Mouse (Mus musculus) forebrain, embryonic 12.5 days (tissue): ENCODE data around the gene Selenoh. TPM values are rescaled to one million over a fixed set of nuclear protein-coding genes. Genes with fewer than 3 reads are reported as not detected.
A peak's percentile ranks its signal among the peaks of the same experiment; 100 is the strongest.

ENCODE experiments used
- ATAC-seq: fragments of 200-750 bp; cut with Nextera tagmentation; 2 replicates; pipeline ENCODE4 v1.8.0; 2017; ENCODE audit warnings: moderate TSS enrichment; ENCODE audit not compliant: low FRiP score
- H3K27ac ChIP-seq: fragments of 300-500 bp; sonication (generic); 2 replicates; pipeline ENCODE4 v1.5.1; 2016; ENCODE audit warnings: mild to moderate bottlenecking
- H3K27me3 ChIP-seq: fragments of 300-500 bp; sonication (generic); 2 replicates; pipeline ENCODE4 v1.6.1; 2016; ENCODE audit warnings: mild to moderate bottlenecking
- H3K36me3 ChIP-seq: fragments of 300-500 bp; sonication (generic); replicated peaks from 2 replicates; pipeline ENCODE4 v1.6.1; 2016; ENCODE audit warnings: mild to moderate bottlenecking
- H3K4me1 ChIP-seq: fragments of 300-500 bp; sonication (generic); 2 replicates; pipeline ENCODE4 v1.6.1; 2016
- H3K4me2 ChIP-seq: fragments of 300-500 bp; sonication (generic); 2 replicates; pipeline ENCODE4 v1.6.1; 2016; ENCODE audit warnings: mild to moderate bottlenecking, moderate library complexity
- H3K4me3 ChIP-seq: fragments of 300-500 bp; sonication (generic); replicated peaks from 2 replicates; pipeline ENCODE4 v1.5.1; 2016; ENCODE audit warnings: mild to moderate bottlenecking
- H3K9ac ChIP-seq: fragments of 300-500 bp; sonication (generic); 2 replicates; pipeline ENCODE4 v1.6.1; 2016; ENCODE audit warnings: mild to moderate bottlenecking
- H3K9me3 ChIP-seq: fragments of 300-500 bp; sonication (generic); 2 replicates; pipeline ENCODE4 v1.6.1; 2016
- WGBS: fragments of 180-500 bp; shearing (Covaris S2); methylation state at CpG from one replicate; pipeline ENCODE4 v1.1.7; 2016; 5-methylcytosine and 5-hydroxymethylcytosine counted together
- polyA plus RNA-seq: library from polyadenylated mRNA; unstranded; fragments of >200 nt; fragmentation: Nextera tagmentation; extraction: Ambion mirVana; gene quantifications from 2 replicates; pipeline ENCODE4 v1.2.1, GENCODE M21; 2016

Gene Selenoh
- 448 and 458 TPM in 2 replicates for polyA plus RNA-seq

GRCm38 (mm10) chr2:84670569-84670933 lies at the start of gene Selenoh:
Selenoh (minus strand) TSS chr2:84670770.
- H3K36me3 ChIP-seq: peaks cover 42% of the 10 kb centered on the region
- WGBS: under 1% methylated on average over 20 of the region's 20 CpGs
- H3K9me3 ChIP-seq: no peaks in the 10 kb centered on the region
- peak within 1 kb of the TSS; percentile 86 for H3K4me3 ChIP-seq
- peak within 1 kb of the TSS; percentile 95 for H3K9ac ChIP-seq
- peaks cover 12% of the 10 kb centered on the region for H3K4me1 ChIP-seq
- H3K4me2 ChIP-seq: peak within 1 kb of the TSS; percentile 66
- H3K27me3 ChIP-seq: no peaks in the 10 kb centered on the region
- ATAC-seq: peak; percentile 98
- peak within 1 kb of the TSS; percentile 97 for H3K27ac ChIP-seq

DNA sequence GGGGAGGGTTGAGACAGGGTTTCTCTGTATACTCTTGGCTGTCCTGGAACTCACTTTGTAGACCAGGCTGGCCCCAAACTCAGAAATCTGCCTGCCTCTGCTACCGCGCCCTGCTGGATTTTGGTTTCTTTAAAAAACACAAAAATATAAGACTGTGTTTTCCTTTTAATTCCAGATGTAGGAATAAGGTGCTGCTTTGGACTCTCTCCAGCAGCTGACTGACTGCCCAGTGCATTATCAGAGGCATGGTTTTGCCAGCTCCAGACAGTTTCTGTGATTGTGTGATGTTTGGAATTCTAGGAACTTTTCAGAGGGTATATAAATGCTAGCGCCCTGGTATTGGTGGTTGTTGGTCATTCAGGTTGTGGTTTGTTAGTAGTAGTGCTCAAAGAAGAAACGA lies 46.8 kb upstream of the Selenoh start:
- Histone ChIP-seq H3K4me1 (peaks cover 20% of the 10 kb centered on the region), H3K36me3 (peaks cover 9% of the 10 kb centered on the region; the same call in 1 of the 2 replicates), H3K4me2 (no peak overlapping the region), H3K9me3 (no peaks in the 10 kb centered on the region), H3K4me3 (no peak overlapping the region), H3K27ac (no peak overlapping the region), H3K9ac (no peak overlapping the region), H3K27me3 (no peaks in the 10 kb centered on the region)
- no peak for ATAC-seq
- 94% methylated on average over 4 of the region's 4 CpGs for WGBS

- no peak for ATAC-seq
- Histone ChIP-seq H3K4me3 (peak overlapping the region; percentile 93), H3K4me2 (peak overlapping the region; percentile 79), H3K36me3 (peaks cover 7% of the 10 kb centered on the region; the same call in 1 of the 2 replicates), H3K9ac (peak overlapping the region; percentile 65), H3K27me3 (no peaks in the 10 kb centered on the region), H3K4me1 (peaks cover 22% of the 10 kb centered on the region), H3K9me3 (no peaks in the 10 kb centered on the region), H3K27ac (peak overlapping the region; percentile 98; the same call in 1 of the 2 replicates)
- WGBS: 34% methylated on average over 9 of the region's 9 CpGs
Measured at GRCm38 (mm10) chr2:84716423-84717355, 46.1 kb upstream of the Selenoh start.

GRCm38 (mm10) chr2:84715562-84716361 lies 45.2 kb upstream of the Selenoh start:
- peak; percentile 94 for ATAC-seq
- WGBS: under 1% methylated on average over 33 of the region's 33 CpGs
- Histone ChIP-seq H3K27ac (peak overlapping the region; percentile 98), H3K9me3 (no peaks in the 10 kb centered on the region), H3K4me3 (peak overlapping the region; percentile 93), H3K36me3 (peaks cover 3% of the 10 kb centered on the region; the same call in 1 of the 2 replicates), H3K27me3 (no peaks in the 10 kb centered on the region), H3K9ac (peak overlapping the region; percentile 96), H3K4me1 (peaks cover 22% of the 10 kb centered on the region), H3K4me2 (peak overlapping the region; percentile 79)

GRCm38 (mm10) chr2:84714811-84715561 lies 44.4 kb upstream of the Selenoh start, which contains the start of gene Zdhhc5:
Zdhhc5 (minus strand) TSS chr2:84715180.
- Histone ChIP-seq H3K9me3 (no peaks in the 10 kb centered on the region), H3K9ac (peak within 1 kb of the TSS; percentile 96), H3K4me2 (peak within 1 kb of the TSS; percentile 79), H3K36me3 (peaks cover 11% of the 10 kb centered on the region), H3K27me3 (no peaks in the 10 kb centered on the region), H3K4me1 (peaks cover 25% of the 10 kb centered on the region), H3K27ac (peak within 1 kb of the TSS; percentile 98), H3K4me3 (peak within 1 kb of the TSS; percentile 93)
- whole genome bisulfite sequencing: 0% methylated on average over 89 of the region's 107 CpGs
- ATAC-seq: peak; percentile 97

GRCm38 (mm10) chr2:84714422-84714810 lies 43.8 kb upstream of the Selenoh start:
- ATAC-seq: peak; percentile 18; the same call in 1 of the 2 replicates

DNA sequence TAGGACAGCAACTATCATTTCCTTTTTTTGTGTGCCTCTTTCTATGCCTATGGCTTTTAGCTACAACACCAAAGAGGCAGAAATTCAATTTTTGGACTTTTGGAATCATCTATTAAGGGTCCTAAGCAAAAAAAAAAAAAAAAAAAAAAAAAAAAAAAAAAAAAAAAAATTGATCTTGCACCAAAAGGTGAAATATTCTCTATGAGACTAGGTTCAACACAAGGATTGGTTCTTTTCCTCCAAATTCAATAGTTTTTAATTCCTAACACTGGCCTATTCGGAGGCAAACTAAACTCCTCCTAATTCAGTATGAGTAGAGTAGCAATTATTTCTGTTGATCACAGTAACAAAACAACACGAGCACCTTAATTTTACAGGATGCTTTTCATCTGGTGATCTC lies 41.3 kb upstream of the Selenoh start:
- Histone ChIP-seq H3K4me2 (no peak overlapping the region), H3K36me3 (peaks cover 26% of the 10 kb centered on the region), H3K9me3 (no peaks in the 10 kb centered on the region), H3K9ac (no peak overlapping the region), H3K27ac (no peak overlapping the region), H3K4me1 (peaks cover 47% of the 10 kb centered on the region), H3K27me3 (no peaks in the 10 kb centered on the region), H3K4me3 (no peak overlapping the region)
- ATAC-seq: no peak
- 84% methylated on average over 2 of the region's 2 CpGs for WGBS

More at GRCm38 (mm10) chr2:84714422-84714810, 43.8 kb upstream of the Selenoh start:
- Histone ChIP-seq H3K9me3 (no peaks in the 10 kb centered on the region), H3K4me1 (peaks cover 29% of the 10 kb centered on the region), H3K27me3 (no peaks in the 10 kb centered on the region), H3K9ac (peak overlapping the region; percentile 96), H3K27ac (peak overlapping the region; percentile 98), H3K4me3 (peak overlapping the region; percentile 93), H3K4me2 (peak overlapping the region; percentile 73), H3K36me3 (peaks cover 15% of the 10 kb centered on the region)
- WGBS: under 1% methylated on average over 16 of the region's 26 CpGs

GRCm38 (mm10) chr2:84707523-84707922 lies 37.0 kb upstream of the Selenoh start:
- Histone ChIP-seq H3K4me2 (no peak overlapping the region), H3K4me1 (peaks cover 29% of the 10 kb centered on the region), H3K4me3 (no peak overlapping the region), H3K9ac (no peak overlapping the region), H3K36me3 (peaks cover 38% of the 10 kb centered on the region), H3K9me3 (no peaks in the 10 kb centered on the region), H3K27ac (peak overlapping the region; percentile 57), H3K27me3 (no peaks in the 10 kb centered on the region)
- ATAC-seq: peak; percentile 68; the same call in 1 of the 2 replicates
- WGBS: 38% methylated on average over 1 of the region's 1 CpGs

GRCm38 (mm10) chr2:84705295-84705694 lies 34.7 kb upstream of the Selenoh start:
- H3K27ac ChIP-seq: no peak overlapping the region
- no peaks in the 10 kb centered on the region for H3K27me3 ChIP-seq
- peaks cover 39% of the 10 kb centered on the region for H3K36me3 ChIP-seq
- H3K4me3 ChIP-seq: no peak overlapping the region
- no peaks in the 10 kb centered on the region for H3K9me3 ChIP-seq
- ATAC-seq: no peak
- peaks cover 22% of the 10 kb centered on the region for H3K4me1 ChIP-seq
- 86% methylated on average over 1 of the region's 1 CpGs for WGBS
- H3K4me2 ChIP-seq: no peak overlapping the region
- H3K9ac ChIP-seq: no peak overlapping the region

DNA sequence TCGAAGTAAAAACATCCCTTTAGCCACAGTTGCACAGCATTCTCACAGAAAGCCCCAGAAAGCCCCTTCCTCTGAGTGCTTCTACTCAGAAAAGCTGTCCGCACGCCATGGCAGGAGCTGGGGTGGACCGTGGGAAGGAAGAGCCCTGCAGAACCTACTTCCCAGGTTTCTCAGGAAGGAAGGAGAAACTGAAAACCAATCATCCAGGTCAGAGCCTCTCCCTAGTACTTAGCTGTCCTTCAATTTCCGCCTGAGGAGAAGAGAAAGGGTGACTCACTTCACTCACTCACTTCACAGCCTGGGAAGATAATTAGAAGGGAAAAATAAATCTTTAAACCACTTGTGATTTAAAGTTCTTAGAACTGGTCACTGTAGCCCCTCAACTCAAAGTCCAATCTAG lies 33.8 kb upstream of the Selenoh start:
- no peak for ATAC-seq
- Histone ChIP-seq H3K4me3 (no peak overlapping the region), H3K27me3 (no peaks in the 10 kb centered on the region), H3K9me3 (no peaks in the 10 kb centered on the region), H3K4me1 (peaks cover 19% of the 10 kb centered on the region), H3K4me2 (no peak overlapping the region), H3K36me3 (peaks cover 32% of the 10 kb centered on the region), H3K9ac (no peak overlapping the region), H3K27ac (no peak overlapping the region)
- 74% methylated on average over 5 of the region's 5 CpGs for WGBS

DNA sequence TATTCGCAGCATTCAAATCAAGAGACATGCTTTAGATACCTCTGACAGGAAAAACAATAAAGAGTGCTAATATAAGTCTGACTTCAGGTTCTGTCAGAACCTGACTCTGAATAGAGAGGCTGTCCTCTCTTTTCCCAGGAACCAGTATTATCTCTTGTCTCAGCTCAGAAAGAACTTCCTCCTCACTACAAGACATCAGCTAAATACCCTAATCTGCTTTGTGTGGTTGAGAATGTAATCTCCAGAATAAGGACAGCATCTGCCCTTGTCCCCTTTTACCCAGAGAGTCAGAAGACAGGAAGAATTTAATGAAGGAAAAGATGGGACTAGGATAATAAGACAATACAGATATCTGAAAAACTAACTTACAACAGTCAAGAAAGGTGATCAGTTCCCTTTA lies 32.9 kb upstream of the Selenoh start:
- H3K27ac ChIP-seq: no peak overlapping the region
- H3K4me1 ChIP-seq: peaks cover 13% of the 10 kb centered on the region
- H3K4me2 ChIP-seq: no peak overlapping the region
- no peaks in the 10 kb centered on the region for H3K9me3 ChIP-seq
- ATAC-seq: no peak
- no peak overlapping the region for H3K4me3 ChIP-seq
- no peaks in the 10 kb centered on the region for H3K27me3 ChIP-seq
- WGBS: 92% methylated on average over 1 of the region's 1 CpGs
- H3K9ac ChIP-seq: no peak overlapping the region
- H3K36me3 ChIP-seq: peaks cover 28% of the 10 kb centered on the region
